Mouse (Mus musculus): ENCODE data around the gene Cdh3. TPM values are rescaled to one million over a fixed set of nuclear protein-coding genes. Genes with fewer than 3 reads are reported as not detected.

Cdh3 gene
- 0.02 TPM in 1 of 2 replicates, not detected in the other for polyA plus RNA-seq (2012)

- TF ChIP-seq GATA1 (IDR thresholded peaks at IDR 0.05; ENCODE audit: low read length) (no peak), TAL1 (IDR thresholded peaks at IDR 0.05; ENCODE audit: low read length) (no peak)
- H3K36me3 ChIP-seq (ENCODE audit: control insufficient read depth) = no peaks in the 10 kb centered on the region
- H3K27me3 ChIP-seq (ENCODE audit: control insufficient read depth) = peaks cover 73% of the 10 kb centered on the region
- peak within 1 kb of the TSS; percentile 12 for H3K4me3 ChIP-seq (replicated peaks)
- H3K9me3 ChIP-seq (ENCODE audit: control insufficient read depth, low read length) = no peaks in the 10 kb centered on the region
- H3K4me1 ChIP-seq (ENCODE audit: control insufficient read depth) = peaks cover 2% of the 10 kb centered on the region; the same call in 1 of the 2 replicates
Observed at GRCm38 (mm10) chr8:106510365-106510975, at the start of gene Cdh3. TSS of gene Cdh3 (plus strand) at chr8:106510891.

GRCm38 (mm10) chr8:106462131-106462530 is 48.6 kb upstream of the Cdh3 start:
- no peaks in the 10 kb centered on the region for H3K27me3 ChIP-seq (ENCODE audit: control insufficient read depth)
- H3K9me3 ChIP-seq (ENCODE audit: control insufficient read depth, low read length) = no peaks in the 10 kb centered on the region
- TF ChIP-seq TAL1 (IDR thresholded peaks at IDR 0.05; ENCODE audit: low read length) (no peak), GATA1 (IDR thresholded peaks at IDR 0.05; ENCODE audit: low read length) (no peak)
- H3K36me3 ChIP-seq (ENCODE audit: control insufficient read depth) = no peaks in the 10 kb centered on the region
- H3K4me1 ChIP-seq (ENCODE audit: control insufficient read depth) = peaks cover 5% of the 10 kb centered on the region
- H3K4me3 ChIP-seq (replicated peaks) = no peak overlapping the region

GRCm38 (mm10) chr8:106463795-106464194 is 46.9 kb upstream of the Cdh3 start:
- Histone ChIP-seq H3K36me3 (ENCODE audit: control insufficient read depth) (no peaks in the 10 kb centered on the region), H3K4me3 (replicated peaks) (no peak overlapping the region), H3K9me3 (ENCODE audit: control insufficient read depth, low read length) (no peaks in the 10 kb centered on the region), H3K27me3 (ENCODE audit: control insufficient read depth) (no peaks in the 10 kb centered on the region), H3K4me1 (ENCODE audit: control insufficient read depth) (peaks cover 5% of the 10 kb centered on the region)
- TF ChIP-seq TAL1 (IDR thresholded peaks at IDR 0.05; ENCODE audit: low read length) (no peak), GATA1 (IDR thresholded peaks at IDR 0.05; ENCODE audit: low read length) (no peak)

- H3K27me3 ChIP-seq (ENCODE audit: control insufficient read depth) = no peaks in the 10 kb centered on the region
- no peaks in the 10 kb centered on the region for H3K4me1 ChIP-seq (ENCODE audit: control insufficient read depth)
- no peaks in the 10 kb centered on the region for H3K36me3 ChIP-seq (ENCODE audit: control insufficient read depth)
- no peak overlapping the region for H3K4me3 ChIP-seq (replicated peaks)
- no peak for TF ChIP-seq TAL1 (IDR thresholded peaks at IDR 0.05; ENCODE audit: low read length)
- TF ChIP-seq GATA1 (IDR thresholded peaks at IDR 0.05; ENCODE audit: low read length) = no peak
- no peaks in the 10 kb centered on the region for H3K9me3 ChIP-seq (ENCODE audit: control insufficient read depth, low read length)
Observed at GRCm38 (mm10) chr8:106469485-106469884, 41.2 kb upstream of the Cdh3 start.

GRCm38 (mm10) chr8:106474001-106474400 is 36.7 kb upstream of the Cdh3 start:
- H3K9me3 ChIP-seq (ENCODE audit: control insufficient read depth, low read length) = peaks cover 10% of the 10 kb centered on the region
- TF ChIP-seq GATA1 (IDR thresholded peaks at IDR 0.05; ENCODE audit: low read length) = no peak
- no peak for TF ChIP-seq TAL1 (IDR thresholded peaks at IDR 0.05; ENCODE audit: low read length)
- no peak overlapping the region for H3K4me3 ChIP-seq (replicated peaks)
- H3K27me3 ChIP-seq (ENCODE audit: control insufficient read depth) = no peaks in the 10 kb centered on the region
- H3K36me3 ChIP-seq (ENCODE audit: control insufficient read depth) = no peaks in the 10 kb centered on the region
- no peaks in the 10 kb centered on the region for H3K4me1 ChIP-seq (ENCODE audit: control insufficient read depth)

- peaks cover 6% of the 10 kb centered on the region; the same call in 1 of the 2 replicates for H3K9me3 ChIP-seq (ENCODE audit: control insufficient read depth, low read length)
- H3K4me3 ChIP-seq (replicated peaks) = no peak within 1 kb of the TSS
- H3K4me1 ChIP-seq (ENCODE audit: control insufficient read depth) = no peaks in the 10 kb centered on the region
- H3K27me3 ChIP-seq (ENCODE audit: control insufficient read depth) = no peaks in the 10 kb centered on the region
- no peak for TF ChIP-seq TAL1 (IDR thresholded peaks at IDR 0.05; ENCODE audit: low read length)
- no peak for TF ChIP-seq GATA1 (IDR thresholded peaks at IDR 0.05; ENCODE audit: low read length)
- H3K36me3 ChIP-seq (ENCODE audit: control insufficient read depth) = no peaks in the 10 kb centered on the region
Observed at GRCm38 (mm10) chr8:106500018-106500685, 10.5 kb upstream of the Cdh3 start, which contains the start of gene 6030452D12Rik. TSS of gene 6030452D12Rik (plus strand) at chr8:106500522.

GRCm38 (mm10) chr8:106504241-106504640 is 6.5 kb upstream of the Cdh3 start:
- H3K36me3 ChIP-seq (ENCODE audit: control insufficient read depth) = no peaks in the 10 kb centered on the region
- H3K4me1 ChIP-seq (ENCODE audit: control insufficient read depth) = no peaks in the 10 kb centered on the region
- peaks cover 30% of the 10 kb centered on the region for H3K27me3 ChIP-seq (ENCODE audit: control insufficient read depth)
- no peaks in the 10 kb centered on the region for H3K9me3 ChIP-seq (ENCODE audit: control insufficient read depth, low read length)
- H3K4me3 ChIP-seq (replicated peaks) = no peak overlapping the region
- TF ChIP-seq TAL1 (IDR thresholded peaks at IDR 0.05; ENCODE audit: low read length) (no peak), GATA1 (IDR thresholded peaks at IDR 0.05; ENCODE audit: low read length) (no peak)

GRCm38 (mm10) chr8:106505328-106505965 is 5.2 kb upstream of the Cdh3 start:
- Histone ChIP-seq H3K27me3 (ENCODE audit: control insufficient read depth) (peaks cover 42% of the 10 kb centered on the region), H3K36me3 (ENCODE audit: control insufficient read depth) (no peaks in the 10 kb centered on the region), H3K9me3 (ENCODE audit: control insufficient read depth, low read length) (no peaks in the 10 kb centered on the region), H3K4me3 (replicated peaks) (no peak overlapping the region), H3K4me1 (ENCODE audit: control insufficient read depth) (no peaks in the 10 kb centered on the region)
- TF ChIP-seq TAL1 (IDR thresholded peaks at IDR 0.05; ENCODE audit: low read length) = no peak
- no peak for TF ChIP-seq GATA1 (IDR thresholded peaks at IDR 0.05; ENCODE audit: low read length)

GRCm38 (mm10) chr8:106506106-106506505 is 4.6 kb upstream of the Cdh3 start:
- no peak for TF ChIP-seq TAL1 (IDR thresholded peaks at IDR 0.05; ENCODE audit: low read length)
- TF ChIP-seq GATA1 (IDR thresholded peaks at IDR 0.05; ENCODE audit: low read length) = no peak
- Histone ChIP-seq H3K9me3 (ENCODE audit: control insufficient read depth, low read length) (no peaks in the 10 kb centered on the region), H3K36me3 (ENCODE audit: control insufficient read depth) (no peaks in the 10 kb centered on the region), H3K4me1 (ENCODE audit: control insufficient read depth) (peaks cover 2% of the 10 kb centered on the region; the same call in 1 of the 2 replicates), H3K4me3 (replicated peaks) (no peak overlapping the region), H3K27me3 (ENCODE audit: control insufficient read depth) (peaks cover 49% of the 10 kb centered on the region)
